Mouse (Mus musculus) lung, postnatal 0 days (tissue): Measurements from ENCODE around the gene Wscd1.

Experiments
- CTCF ChIP-seq: IDR thresholded peaks from 2 replicates; pipeline ENCODE4 v1.5.1; 2016; ENCODE audit warnings: antibody characterized with exemption, mild to moderate bottlenecking
- EP300 ChIP-seq: IDR thresholded peaks from 2 replicates; pipeline ENCODE4 v1.6.1; 2016; ENCODE audit warnings: antibody characterized with exemption, mild to moderate bottlenecking, control low read depth

GRCm38 (mm10) chr11:71799206-71799605, 49.5 kb downstream of the Wscd1 start:
- no peak for TF ChIP-seq EP300
- no peak for TF ChIP-seq CTCF
